Mouse (Mus musculus): ENCODE results near the gene Dlg2.

DNA sequence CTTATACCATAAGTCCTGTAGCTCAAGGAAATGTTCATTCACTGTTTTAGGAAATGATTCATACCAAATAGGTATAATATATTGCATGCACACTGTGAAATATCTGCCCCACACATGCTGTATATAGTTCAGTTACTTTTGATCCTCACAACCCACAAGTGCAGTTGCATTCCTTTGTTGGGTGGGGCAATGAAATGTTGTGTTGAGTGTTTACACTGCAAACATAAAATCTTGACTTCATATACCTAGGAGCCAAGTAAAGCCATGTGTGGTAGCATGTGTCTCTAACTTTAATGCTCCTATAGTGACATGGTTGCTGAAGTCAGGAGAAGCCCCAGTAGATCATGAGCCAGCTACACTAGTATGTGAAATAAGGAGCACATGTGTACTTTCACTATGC is 1372.9 kb downstream of the Dlg2 start:
- TF ChIP-seq CTCF (IDR thresholded peaks at IDR 0.05; ENCODE audit: control insufficient read depth, insufficient read depth, insufficient read length) = no peak
- no peak for TF ChIP-seq MAX (IDR thresholded peaks at IDR 0.05)
- TF ChIP-seq CEBPB (IDR thresholded peaks at IDR 0.05; ENCODE audit: low read depth) = no peak
- no peak for TF ChIP-seq USF1 (IDR thresholded peaks at IDR 0.05; ENCODE audit: low read depth)
- no peak for TF ChIP-seq MYOG (IDR thresholded peaks at IDR 0.05; ENCODE audit: control insufficient read depth, extremely low read depth, insufficient read length)
- no peak for TF ChIP-seq MYOD1 (IDR thresholded peaks at IDR 0.05; ENCODE audit: control insufficient read depth, insufficient read length, low read depth)
- TF ChIP-seq FOSL1 (IDR thresholded peaks at IDR 0.05; ENCODE audit: insufficient read depth, low read length, poor library complexity, severe bottlenecking) = no peak

All from C2C12 (cell line).